Mouse (Mus musculus) ES-CJ7 (cell line): Measurements from ENCODE around the gene Zfp811.
"Not testable (repeated sequence)": the region's sequence is repeated elsewhere in the genome, so short reads cannot be mapped to it uniquely, and the experiment has no call there.

ENCODE experiments used
- DNase-seq: peaks from one replicate; pipeline ENCODE4 v3.0.0; 2011; ENCODE audit warnings: low read depth, low spot score

The Zfp811 gene

GRCm38 (mm10) chr17:32809544-32810374, at the start of gene Zfp811:
TSS of gene Zfp811 (minus strand) at chr17:32809931.
- DNase-seq = peak; percentile 95

GRCm38 (mm10) chr17:32856713-32857112, 47.0 kb upstream of the Zfp811 start:
- DNase-seq = not testable (repeated sequence)

GRCm38 (mm10) chr17:32851581-32851980, 41.9 kb upstream of the Zfp811 start:
- no peak for DNase-seq

- peak; percentile 11 for DNase-seq
Measured at GRCm38 (mm10) chr17:32841388-32841787, 31.7 kb upstream of the Zfp811 start.

- peak; percentile 41 for DNase-seq
Measured at GRCm38 (mm10) chr17:32839083-32839802, 29.5 kb upstream of the Zfp811 start.

DNA sequence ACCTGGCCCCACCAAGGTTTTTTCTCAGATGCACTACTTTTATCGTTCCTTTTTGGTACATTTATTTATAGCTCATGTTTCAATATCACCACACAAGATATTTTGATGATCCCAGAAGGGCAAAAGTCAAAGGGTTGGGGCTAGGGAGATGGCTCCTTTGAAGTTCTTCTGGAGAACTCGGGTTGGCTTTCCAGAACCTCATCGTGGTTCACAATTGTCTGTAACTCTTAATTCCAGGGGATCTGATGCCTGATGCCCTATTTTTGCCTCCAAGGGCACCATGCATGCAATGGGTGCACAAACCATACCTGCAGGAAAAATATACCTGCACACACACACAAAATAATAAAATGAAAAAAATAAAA, 20.7 kb upstream of the Zfp811 start:
- DNase-seq = no peak

DNA sequence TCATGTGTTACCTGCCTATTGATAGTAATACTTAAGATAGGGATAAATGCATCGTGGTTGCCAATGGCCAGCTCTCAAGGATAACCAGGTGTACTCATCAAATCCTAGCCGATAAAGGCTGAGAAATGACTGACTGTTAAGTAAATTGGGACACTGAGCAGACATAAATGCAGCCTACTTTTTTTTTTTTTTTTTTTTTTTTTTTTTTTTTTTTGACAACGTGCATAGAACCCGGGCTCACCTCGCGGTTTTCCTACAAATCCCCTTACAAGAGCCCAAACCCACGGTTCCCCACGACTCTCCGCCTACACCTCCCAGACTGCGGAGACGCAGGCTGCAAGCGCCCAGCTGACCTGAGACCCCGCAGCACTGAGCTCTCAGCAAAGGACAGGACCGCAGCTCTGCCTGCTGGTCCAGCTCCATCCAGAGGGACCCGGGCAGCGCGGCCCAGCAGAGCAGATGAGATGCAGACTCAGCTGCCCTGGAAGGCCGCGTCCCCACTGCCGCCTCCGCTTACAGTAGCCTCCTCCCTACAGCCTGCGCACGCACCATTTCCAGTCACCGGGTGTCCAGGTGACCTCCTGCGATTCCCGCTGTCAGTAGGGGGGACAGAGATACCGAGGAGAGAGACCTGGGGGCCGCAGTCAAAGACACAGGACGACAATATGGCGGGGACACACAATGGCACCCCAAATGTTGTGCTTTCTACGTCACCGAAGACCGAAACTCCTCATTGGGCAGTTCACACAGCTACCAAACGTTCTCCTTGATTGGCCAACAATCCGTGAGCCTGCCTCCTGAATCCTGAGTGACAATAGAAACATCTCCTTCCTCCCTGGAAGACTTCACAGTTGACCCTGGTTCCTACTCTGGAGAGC, 20.0 kb upstream of the Zfp811 start, which contains the start of gene Zfp799:
Gene Zfp799, minus strand, starts transcription at position 722 of the 878 bp plus-strand sequence.
- DNase-seq = peak; percentile 90

DNA sequence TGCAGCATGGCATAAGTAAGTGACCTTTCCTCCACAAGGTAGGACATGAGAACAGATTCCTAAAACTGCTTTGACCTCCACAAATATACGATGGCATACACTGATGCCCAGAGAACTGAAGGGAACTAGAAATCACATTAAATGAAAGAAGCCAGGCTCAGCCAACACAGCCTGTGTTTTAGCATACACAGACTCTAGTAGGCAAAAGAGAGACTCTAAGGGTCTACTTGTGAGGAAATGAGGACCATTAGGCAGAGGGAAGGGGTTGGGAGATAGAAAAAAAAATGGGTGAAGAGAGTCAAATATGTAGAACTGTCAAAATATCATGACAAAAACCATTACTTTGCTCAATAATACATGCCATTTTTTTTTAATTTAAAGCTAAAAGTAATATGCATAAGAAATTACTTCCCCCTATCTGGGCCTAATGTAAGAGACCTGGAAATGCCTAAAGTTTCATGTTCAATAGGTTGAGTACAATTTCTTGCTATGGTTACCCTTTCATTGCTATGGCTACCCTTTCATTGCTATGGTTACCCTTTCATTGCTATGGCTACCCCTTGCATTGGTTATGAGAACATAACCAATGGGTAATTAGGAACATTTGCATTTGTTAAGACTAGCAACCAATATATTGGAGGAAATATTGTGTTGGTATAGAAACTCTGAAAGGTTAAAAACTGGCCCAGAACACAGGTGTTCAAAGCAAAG, 6.5 kb upstream of the Zfp811 start:
- no peak for DNase-seq

DNA sequence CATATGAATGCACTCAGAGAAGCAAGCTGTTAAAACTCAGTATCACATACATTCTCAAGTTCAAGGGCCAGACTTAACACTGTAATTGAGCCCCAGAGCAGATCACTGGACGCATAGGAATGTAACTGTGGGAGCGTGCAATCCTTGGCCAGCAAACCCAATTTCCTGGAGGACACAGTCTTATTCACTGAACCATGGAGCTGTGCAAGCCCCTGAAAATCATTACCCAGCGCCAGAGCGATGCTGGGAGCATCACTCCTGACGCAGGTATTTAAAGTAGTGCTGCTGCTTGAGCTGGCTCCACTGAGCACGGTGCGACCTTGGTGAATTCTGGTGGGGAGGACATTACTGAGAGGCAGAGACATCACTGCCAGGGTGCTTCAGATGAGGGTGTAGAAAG, 4.4 kb upstream of the Zfp811 start:
- no peak for DNase-seq

DNA sequence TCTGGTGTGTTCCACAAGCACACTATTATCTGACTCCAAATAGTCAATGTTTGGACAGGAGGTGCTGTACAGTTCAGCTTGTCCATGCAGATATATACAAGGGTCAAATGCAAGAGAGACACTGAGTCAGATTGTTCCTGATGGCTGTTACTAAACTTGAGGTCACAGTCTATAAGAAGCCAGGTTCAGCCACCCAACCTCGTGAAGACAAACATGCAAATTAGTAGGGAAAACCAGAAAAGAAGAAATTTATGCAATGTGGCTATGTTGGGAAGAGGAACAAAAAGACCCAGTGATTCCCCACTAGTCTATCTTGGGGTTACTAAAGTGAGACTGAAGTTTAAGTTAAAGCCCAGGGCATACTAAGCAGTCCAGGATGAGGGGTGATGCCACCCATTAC, 917 bp upstream of the Zfp811 start:
- DNase-seq = no peak

GRCm38 (mm10) chr17:32808921-32809320, 810 bp downstream of the Zfp811 start:
- DNase-seq = no peak

- DNase-seq = peak; percentile 44
Measured at GRCm38 (mm10) chr17:32789244-32789643, 20.5 kb downstream of the Zfp811 start.

DNA sequence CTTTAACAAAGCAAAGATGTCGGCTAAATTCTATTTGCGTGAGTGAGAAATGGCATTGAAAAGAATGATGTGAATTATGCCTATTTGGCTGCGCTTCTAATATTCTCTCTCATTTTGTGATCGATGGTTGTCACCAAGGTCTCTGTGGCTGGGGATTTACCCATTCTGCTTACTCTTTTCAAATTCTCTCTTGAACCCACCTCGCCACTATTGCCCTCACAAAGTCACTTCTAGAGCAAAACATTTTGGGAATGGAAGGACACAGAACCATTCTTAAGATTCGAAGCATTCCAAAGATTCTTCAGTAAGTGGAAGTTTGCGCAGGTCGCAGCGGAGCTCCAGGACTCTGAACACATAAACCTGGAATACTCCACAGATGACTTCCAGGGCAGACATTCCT, 21.2 kb downstream of the Zfp811 start:
- DNase-seq = no peak

DNA sequence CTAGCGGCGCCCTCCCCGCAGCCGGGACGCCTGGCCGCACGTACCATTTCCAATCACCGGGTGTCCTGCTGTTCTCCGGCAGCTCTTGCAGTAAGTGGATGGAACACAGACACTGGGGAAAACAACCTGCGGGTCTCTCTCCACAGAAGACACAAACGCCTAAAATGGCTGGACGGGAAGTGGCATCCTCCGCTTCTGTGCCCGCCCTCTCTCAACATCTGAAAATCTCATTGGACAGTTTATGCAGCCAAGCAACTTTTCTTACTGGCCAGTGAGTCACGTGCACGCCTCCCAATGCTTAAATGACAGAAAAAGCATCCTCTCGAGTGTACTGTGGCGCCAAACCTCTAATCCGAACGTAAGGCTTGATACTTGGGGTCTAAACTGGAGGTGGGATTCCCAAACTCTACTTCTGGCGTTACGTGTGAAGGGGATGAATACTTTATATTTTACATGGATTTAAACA, 21.6 kb downstream of the Zfp811 start, which contains the start of gene Zfp871:
Gene Zfp871, minus strand, starts transcription at position 194 of the 466 bp plus-strand sequence.
- DNase-seq = peak; percentile 96

GRCm38 (mm10) chr17:32787436-32788093, 22.2 kb downstream of the Zfp811 start:
- DNase-seq = peak; percentile 28

DNA sequence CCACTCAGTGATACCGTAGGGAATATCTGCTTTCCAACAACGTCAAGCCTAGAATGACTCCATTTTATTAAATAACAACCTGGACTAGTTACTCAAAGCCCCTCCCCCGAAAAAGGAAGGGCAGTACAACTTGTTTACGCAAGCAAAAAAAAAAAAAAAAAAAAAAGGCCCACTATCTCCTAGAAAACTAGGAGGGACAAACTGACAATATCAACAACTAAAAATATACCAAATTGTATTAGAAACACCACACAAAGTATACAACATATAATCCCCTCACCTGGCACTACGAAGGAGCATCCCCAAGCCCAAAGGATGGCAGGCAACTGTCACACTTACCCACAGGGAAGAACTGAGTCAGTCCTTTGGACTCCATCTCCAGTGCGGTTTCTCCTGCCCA, 22.8 kb downstream of the Zfp811 start:
- no peak for DNase-seq

DNA sequence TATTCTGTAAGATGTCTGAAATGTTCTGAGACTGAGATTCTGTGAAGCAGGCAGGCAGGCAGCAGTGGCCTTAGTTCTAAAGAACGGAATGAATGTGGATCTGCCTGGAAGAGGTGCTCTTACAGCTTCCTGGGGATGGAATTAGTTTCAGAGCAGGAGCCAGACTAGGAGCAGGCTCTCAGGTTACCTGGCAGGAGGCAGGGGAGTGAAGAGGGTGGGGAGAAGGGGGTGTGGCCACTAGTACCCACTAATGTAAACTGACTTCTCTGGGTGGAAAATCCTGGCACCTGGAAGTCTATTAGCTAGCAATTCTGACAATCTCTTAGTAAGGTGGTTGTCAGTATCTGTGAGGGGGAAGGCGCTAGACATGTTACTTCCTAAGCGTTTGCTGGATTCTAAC, 24.1 kb downstream of the Zfp811 start:
- DNase-seq = no peak

DNA sequence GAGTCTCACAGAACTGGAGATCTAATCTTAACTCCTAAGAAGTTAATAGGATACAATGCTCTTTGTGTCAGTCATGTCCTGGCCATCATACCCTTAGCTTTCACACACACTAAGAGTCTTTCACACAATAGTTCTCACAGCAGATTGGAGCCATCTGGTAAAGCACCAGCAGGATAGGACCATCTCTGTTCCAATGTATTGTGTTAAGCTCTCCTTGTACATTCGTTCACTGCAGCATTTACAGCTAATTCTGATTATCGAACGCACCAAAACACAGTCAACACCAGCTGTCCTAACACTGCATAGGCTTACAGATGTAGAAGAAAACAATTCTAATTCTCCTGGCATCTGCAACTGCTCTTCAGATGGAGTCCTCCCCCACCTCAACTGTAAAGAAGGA, 32.2 kb downstream of the Zfp811 start:
- no peak for DNase-seq

DNA sequence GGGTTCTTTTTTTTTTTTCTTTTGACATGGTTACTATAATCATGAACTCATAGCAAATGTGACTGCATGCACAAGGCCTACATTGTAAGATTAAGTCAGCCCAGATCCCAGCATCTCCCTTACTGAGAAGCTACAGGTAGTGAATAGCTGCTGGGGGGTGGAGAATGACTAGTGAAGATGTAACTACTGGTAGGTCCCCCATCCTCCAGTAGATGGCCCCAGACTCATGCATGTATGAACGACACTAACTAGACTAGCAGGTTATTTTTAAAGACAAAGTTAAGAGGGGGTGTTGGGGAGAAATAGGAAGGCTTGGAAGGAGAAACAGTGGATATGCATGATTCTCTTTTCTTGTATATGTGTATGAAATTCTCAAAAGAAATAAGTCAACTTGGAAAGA, 38.5 kb downstream of the Zfp811 start:
- DNase-seq = peak; percentile 36

- DNase-seq = no peak
Measured at GRCm38 (mm10) chr17:32766422-32766821, 43.3 kb downstream of the Zfp811 start.
